Mouse (Mus musculus) hindbrain, embryonic 13.5 days (tissue): ENCODE results near the gene Kcnh5. TPM values are rescaled to one million over a fixed set of nuclear protein-coding genes. Genes with fewer than 3 reads are reported as not detected.

ENCODE experiments used
- ATAC-seq: fragments of 200-750 bp; cut with Nextera tagmentation; 2 replicates; pipeline ENCODE4 v1.8.0; 2017; ENCODE audit warnings: moderate TSS enrichment; ENCODE audit not compliant: low FRiP score
- H3K27ac ChIP-seq: fragments of 300-500 bp; sonication (generic); 2 replicates; pipeline ENCODE4 v1.5.1; 2015; ENCODE audit warnings: inconsistent platforms, mild to moderate bottlenecking, moderate library complexity
- H3K27me3 ChIP-seq: fragments of 300-500 bp; sonication (generic); 2 replicates; pipeline ENCODE4 v1.6.1; 2015; ENCODE audit warnings: mild to moderate bottlenecking, inconsistent platforms
- H3K36me3 ChIP-seq: fragments of 300-500 bp; sonication (generic); 2 replicates; pipeline ENCODE4 v1.6.1; 2015; ENCODE audit warnings: mild to moderate bottlenecking, inconsistent platforms
- H3K4me1 ChIP-seq: fragments of 300-500 bp; sonication (generic); replicated peaks from 2 replicates; pipeline ENCODE4 v1.6.1; 2015; ENCODE audit warnings: inconsistent platforms
- H3K4me2 ChIP-seq: fragments of 300-500 bp; sonication (generic); 2 replicates; pipeline ENCODE4 v1.6.1; 2015; ENCODE audit warnings: inconsistent platforms, mild to moderate bottlenecking, moderate library complexity
- H3K4me3 ChIP-seq: fragments of 300-500 bp; sonication (generic); 2 replicates; pipeline ENCODE4 v1.5.1; 2015; ENCODE audit warnings: mild to moderate bottlenecking, inconsistent platforms
- H3K9ac ChIP-seq: fragments of 300-500 bp; sonication (generic); 2 replicates; pipeline ENCODE4 v1.6.1; 2015; ENCODE audit warnings: mild to moderate bottlenecking, inconsistent platforms
- H3K9me3 ChIP-seq: fragments of 300-500 bp; sonication (generic); 2 replicates; pipeline ENCODE4 v1.6.1; 2016; ENCODE audit warnings: inconsistent platforms
- WGBS: fragments of 180-500 bp; shearing (Covaris S2); methylation state at CpG from one replicate; pipeline ENCODE4 v1.1.7; 2015; 5-methylcytosine and 5-hydroxymethylcytosine counted together
- polyA plus RNA-seq: library from polyadenylated mRNA; unstranded; fragments of >200 nt; fragmentation: Nextera tagmentation; extraction: Ambion mirVana; gene quantifications from 2 replicates; pipeline ENCODE4 v1.2.1, GENCODE M21; 2015

Kcnh5 gene
- polyA plus RNA-seq, 1 experiment from 2014 or later: 3.0 TPM

- Histone ChIP-seq H3K9me3 (no peaks in the 10 kb centered on the region), H3K27me3 (no peaks in the 10 kb centered on the region), H3K4me3 (no peak overlapping the region), H3K9ac (no peak overlapping the region), H3K4me2 (no peak overlapping the region), H3K36me3 (no peaks in the 10 kb centered on the region), H3K27ac (no peak overlapping the region), H3K4me1 (no peaks in the 10 kb centered on the region)
- no peak for ATAC-seq
- WGBS: 66% methylated on average over 5 of the region's 5 CpGs
Measured at GRCm38 (mm10) chr12:75077175-75077574, 100.0 kb downstream of the Kcnh5 start.

- H3K9ac ChIP-seq: no peak overlapping the region
- H3K4me3 ChIP-seq: no peak overlapping the region
- 100% methylated on average over 2 of the region's 2 CpGs for WGBS
- H3K27me3 ChIP-seq: no peaks in the 10 kb centered on the region
- H3K9me3 ChIP-seq: no peaks in the 10 kb centered on the region
- H3K27ac ChIP-seq: no peak overlapping the region
- no peak overlapping the region for H3K4me2 ChIP-seq
- no peaks in the 10 kb centered on the region for H3K36me3 ChIP-seq
- H3K4me1 ChIP-seq: no peaks in the 10 kb centered on the region
- ATAC-seq: no peak
Measured at GRCm38 (mm10) chr12:75071043-75071442, 106.1 kb downstream of the Kcnh5 start.

- Histone ChIP-seq H3K9me3 (no peaks in the 10 kb centered on the region), H3K36me3 (no peaks in the 10 kb centered on the region), H3K4me3 (no peak overlapping the region), H3K4me1 (peaks cover 8% of the 10 kb centered on the region), H3K4me2 (no peak overlapping the region), H3K9ac (no peak overlapping the region), H3K27ac (no peak overlapping the region), H3K27me3 (no peaks in the 10 kb centered on the region)
- no peak for ATAC-seq
Measured at GRCm38 (mm10) chr12:75062571-75062970, 114.6 kb downstream of the Kcnh5 start.

- Histone ChIP-seq H3K4me1 (peaks cover 8% of the 10 kb centered on the region), H3K9me3 (no peaks in the 10 kb centered on the region), H3K27ac (no peak overlapping the region), H3K4me3 (no peak overlapping the region), H3K9ac (no peak overlapping the region), H3K27me3 (no peaks in the 10 kb centered on the region), H3K4me2 (no peak overlapping the region), H3K36me3 (no peaks in the 10 kb centered on the region)
- 43% methylated on average over 4 of the region's 4 CpGs for WGBS
- no peak for ATAC-seq
Measured at GRCm38 (mm10) chr12:75061731-75062130, 115.4 kb downstream of the Kcnh5 start.

- no peak for ATAC-seq
- 78% methylated on average over 1 of the region's 1 CpGs for WGBS
- Histone ChIP-seq H3K27me3 (no peaks in the 10 kb centered on the region), H3K36me3 (no peaks in the 10 kb centered on the region), H3K4me2 (no peak overlapping the region), H3K4me3 (no peak overlapping the region), H3K27ac (no peak overlapping the region), H3K9ac (no peak overlapping the region), H3K4me1 (no peaks in the 10 kb centered on the region), H3K9me3 (no peaks in the 10 kb centered on the region)
Measured at GRCm38 (mm10) chr12:75053731-75054130, 123.4 kb downstream of the Kcnh5 start.

- Histone ChIP-seq H3K27me3 (no peaks in the 10 kb centered on the region), H3K36me3 (no peaks in the 10 kb centered on the region), H3K4me1 (peaks cover 6% of the 10 kb centered on the region), H3K27ac (no peak overlapping the region), H3K4me3 (no peak overlapping the region), H3K9ac (no peak overlapping the region), H3K9me3 (no peaks in the 10 kb centered on the region), H3K4me2 (no peak overlapping the region)
- ATAC-seq: no peak
- WGBS: 86% methylated on average over 5 of the region's 5 CpGs
Measured at GRCm38 (mm10) chr12:75036694-75037093, 140.4 kb downstream of the Kcnh5 start.

GRCm38 (mm10) chr12:75031970-75032864, 144.9 kb downstream of the Kcnh5 start:
- Histone ChIP-seq H3K4me2 (no peak overlapping the region), H3K36me3 (no peaks in the 10 kb centered on the region), H3K9me3 (peaks cover 5% of the 10 kb centered on the region; the same call in 1 of the 2 replicates), H3K9ac (no peak overlapping the region), H3K4me3 (no peak overlapping the region), H3K27ac (no peak overlapping the region), H3K27me3 (no peaks in the 10 kb centered on the region), H3K4me1 (peaks cover 9% of the 10 kb centered on the region)
- peak; percentile 83 for ATAC-seq
- WGBS: 52% methylated on average over 8 of the region's 8 CpGs

- Histone ChIP-seq H3K9me3 (no peaks in the 10 kb centered on the region), H3K4me3 (no peak overlapping the region), H3K9ac (no peak overlapping the region), H3K27me3 (no peaks in the 10 kb centered on the region), H3K4me1 (no peaks in the 10 kb centered on the region), H3K4me2 (no peak overlapping the region), H3K27ac (no peak overlapping the region), H3K36me3 (no peaks in the 10 kb centered on the region)
- 96% methylated on average over 3 of the region's 3 CpGs for WGBS
- no peak for ATAC-seq
Measured at GRCm38 (mm10) chr12:74971187-74971586, 205.9 kb downstream of the Kcnh5 start.

GRCm38 (mm10) chr12:74969420-74969819, 207.7 kb downstream of the Kcnh5 start:
- no peaks in the 10 kb centered on the region for H3K36me3 ChIP-seq
- no peak overlapping the region for H3K27ac ChIP-seq
- ATAC-seq: no peak
- no peak overlapping the region for H3K4me3 ChIP-seq
- no peaks in the 10 kb centered on the region for H3K9me3 ChIP-seq
- H3K4me2 ChIP-seq: no peak overlapping the region
- no peaks in the 10 kb centered on the region for H3K4me1 ChIP-seq
- no peak overlapping the region for H3K9ac ChIP-seq
- 82% methylated on average over 4 of the region's 4 CpGs for WGBS
- no peaks in the 10 kb centered on the region for H3K27me3 ChIP-seq

GRCm38 (mm10) chr12:74966266-74966665, 210.9 kb downstream of the Kcnh5 start:
- no peak overlapping the region for H3K4me3 ChIP-seq
- H3K9me3 ChIP-seq: no peaks in the 10 kb centered on the region
- H3K4me2 ChIP-seq: no peak overlapping the region
- no peaks in the 10 kb centered on the region for H3K36me3 ChIP-seq
- H3K9ac ChIP-seq: no peak overlapping the region
- WGBS: 67% methylated on average over 2 of the region's 2 CpGs
- no peaks in the 10 kb centered on the region for H3K27me3 ChIP-seq
- no peaks in the 10 kb centered on the region for H3K4me1 ChIP-seq
- ATAC-seq: no peak
- H3K27ac ChIP-seq: no peak overlapping the region

- no peak for ATAC-seq
- 78% methylated on average over 2 of the region's 2 CpGs for WGBS
- no peaks in the 10 kb centered on the region for H3K36me3 ChIP-seq
Measured at GRCm38 (mm10) chr12:74952661-74953060, 224.5 kb downstream of the Kcnh5 start.

GRCm38 (mm10) chr12:74951124-74952115, 225.7 kb downstream of the Kcnh5 start:
- WGBS: 40% methylated on average over 9 of the region's 9 CpGs
- Histone ChIP-seq H3K36me3 (no peaks in the 10 kb centered on the region), H3K27me3 (no peaks in the 10 kb centered on the region), H3K27ac (0 out of 2 replicates have a peak overlapping the region, but pooled peaks have one; percentile 25), H3K4me1 (peaks cover 15% of the 10 kb centered on the region; the same call in 1 of the 2 replicates), H3K9ac (no peak overlapping the region), H3K4me3 (no peak overlapping the region), H3K9me3 (no peaks in the 10 kb centered on the region), H3K4me2 (no peak overlapping the region)
- peak; percentile 89 for ATAC-seq

More at GRCm38 (mm10) chr12:74952661-74953060, 224.5 kb downstream of the Kcnh5 start:
- Histone ChIP-seq H3K9me3 (no peaks in the 10 kb centered on the region), H3K4me1 (peaks cover 15% of the 10 kb centered on the region; the same call in 1 of the 2 replicates), H3K9ac (no peak overlapping the region), H3K4me3 (no peak overlapping the region), H3K27me3 (no peaks in the 10 kb centered on the region), H3K27ac (no peak overlapping the region), H3K4me2 (no peak overlapping the region)
